Mouse (Mus musculus) right cerebral cortex, adult 18-20 months (tissue): Measurements from ENCODE around the gene Samd4.

Experiments used
- DNase-seq: peaks from one replicate; pipeline ENCODE4 v3.0.0; 2022; ENCODE audit warnings: mixed read lengths

The Samd4 gene

DNA sequence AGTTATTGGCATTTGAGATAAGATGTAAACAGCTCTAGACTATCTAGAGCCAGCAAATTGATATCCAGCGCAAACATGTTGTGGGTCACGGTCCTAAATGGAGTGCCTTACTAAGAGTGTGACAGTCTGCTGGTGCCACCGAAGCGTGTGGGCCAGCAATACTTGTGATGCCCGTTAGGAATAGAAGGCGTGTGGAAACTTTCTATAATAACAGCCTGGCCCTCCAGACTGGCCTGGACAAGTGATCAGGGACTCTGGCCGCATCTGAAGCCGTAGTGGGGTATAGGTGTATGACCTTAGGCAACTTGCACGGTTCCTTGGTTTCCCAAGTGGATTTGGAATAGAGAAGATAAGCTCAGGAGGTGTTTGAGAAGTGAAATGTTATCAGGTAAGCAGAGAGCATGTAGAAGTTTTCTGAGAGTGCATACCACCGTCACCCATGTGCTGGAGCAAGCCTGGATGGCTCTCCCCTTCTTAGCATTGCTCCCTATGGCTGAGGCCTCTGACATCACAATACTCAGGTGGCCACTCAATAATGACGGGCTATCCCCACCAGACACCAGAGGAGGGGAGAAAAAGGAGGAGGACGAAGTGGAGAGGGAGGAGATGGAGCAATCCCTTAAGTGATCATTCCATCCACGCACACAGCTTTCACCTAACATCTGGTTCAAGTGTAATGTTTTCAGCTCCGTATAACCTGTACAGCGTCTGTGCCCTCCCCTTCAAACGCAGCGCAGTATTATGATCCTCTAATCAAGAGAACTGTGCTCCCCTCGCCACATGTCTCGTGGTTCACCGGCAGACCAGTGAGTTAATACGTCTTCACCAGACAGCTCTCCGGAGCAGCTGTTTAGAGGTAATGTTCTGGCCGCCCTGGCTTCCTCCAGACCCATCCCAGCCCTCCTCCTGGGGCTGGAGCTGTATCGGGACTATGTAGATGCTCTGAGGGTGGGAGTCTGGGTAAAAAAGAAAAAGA lies 118.4 kb downstream of the Samd4 start:
- DNase-seq, result no peak

DNA sequence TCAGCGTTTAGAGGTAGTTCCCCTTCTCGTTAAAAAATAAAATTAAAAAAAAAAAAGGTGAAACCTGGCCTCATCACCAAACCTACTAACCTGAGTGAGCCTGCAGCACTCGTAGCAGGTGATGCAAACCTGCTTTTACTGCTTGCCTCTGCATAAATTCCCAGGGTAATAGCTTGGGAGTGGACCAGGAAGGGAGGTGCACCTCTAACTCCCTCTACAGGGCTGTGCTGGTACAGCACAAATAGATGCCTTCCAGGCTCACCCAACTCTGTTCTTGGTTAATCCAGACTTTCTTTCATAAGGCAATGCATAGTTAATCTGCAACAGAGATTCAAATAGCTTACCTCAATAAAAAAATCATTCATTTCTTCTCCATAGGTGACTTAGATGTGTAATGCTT lies 121.5 kb downstream of the Samd4 start:
- peak; percentile 30 for DNase-seq

DNA sequence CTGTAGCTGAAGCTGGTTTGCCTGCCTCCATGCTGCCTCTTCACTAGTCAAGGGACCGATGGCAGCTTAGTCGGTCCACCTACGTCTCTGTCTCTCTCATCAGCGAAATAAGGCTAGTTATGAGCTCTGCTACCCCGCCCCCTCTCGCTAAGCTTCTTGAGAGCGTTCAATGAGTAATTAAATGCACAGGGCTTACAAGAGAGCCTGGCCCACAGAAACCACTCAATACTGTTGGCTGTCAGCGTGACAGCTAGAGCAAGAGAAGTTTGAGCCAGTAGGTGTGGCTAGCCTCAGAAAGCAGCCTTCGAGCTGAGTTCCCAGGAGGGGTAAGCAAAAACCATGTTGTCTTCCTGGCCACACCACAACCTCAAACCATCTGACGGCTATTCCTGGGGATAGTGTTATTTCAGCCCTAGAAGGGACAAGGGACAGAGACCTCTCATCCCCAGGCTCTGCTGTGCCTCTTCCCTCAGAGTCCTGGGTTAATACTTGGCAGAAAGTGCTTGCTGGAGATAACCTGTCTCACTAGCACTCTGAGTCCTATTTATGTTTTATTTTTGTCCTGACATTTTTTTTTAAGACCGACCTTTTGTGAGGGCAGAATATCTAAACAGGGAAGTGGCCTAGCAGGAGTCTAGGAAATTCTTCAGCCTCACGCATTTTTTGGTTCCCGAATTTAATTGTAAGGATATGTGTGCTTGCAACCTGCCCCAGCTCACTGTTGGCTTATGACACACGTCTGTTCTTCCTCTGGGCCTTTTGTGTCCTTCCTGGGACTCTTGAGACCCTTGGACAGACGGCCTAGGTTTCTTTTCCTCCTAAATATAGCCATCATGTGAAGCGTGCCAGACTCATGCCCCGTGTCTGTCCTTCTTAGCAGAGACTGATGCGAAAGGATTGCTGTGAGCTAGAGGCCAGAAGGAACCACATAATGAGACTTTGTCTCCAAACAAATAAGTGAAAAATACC lies 128.8 kb downstream of the Samd4 start:
- DNase-seq, result peak; percentile 73

DNA sequence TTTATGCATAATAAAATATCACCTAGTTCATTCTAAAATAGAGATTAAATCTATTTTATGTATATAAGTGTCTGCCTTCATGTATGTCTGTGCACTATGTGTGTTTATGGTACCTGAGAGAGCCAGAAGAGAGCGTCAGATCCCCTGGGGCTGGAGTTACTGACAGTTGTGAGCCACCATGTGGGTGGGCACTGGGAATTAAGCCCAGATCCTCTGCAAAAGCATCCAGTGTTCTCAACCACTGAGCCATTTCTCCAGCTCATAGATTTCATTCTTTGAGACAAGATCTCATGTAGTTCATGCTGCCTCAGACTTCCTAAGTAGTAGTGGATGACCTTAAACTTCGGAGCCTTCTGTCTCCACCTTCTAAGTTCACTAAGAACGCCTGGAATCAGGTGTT lies 133.0 kb downstream of the Samd4 start:
- DNase-seq, result peak; percentile 35

DNA sequence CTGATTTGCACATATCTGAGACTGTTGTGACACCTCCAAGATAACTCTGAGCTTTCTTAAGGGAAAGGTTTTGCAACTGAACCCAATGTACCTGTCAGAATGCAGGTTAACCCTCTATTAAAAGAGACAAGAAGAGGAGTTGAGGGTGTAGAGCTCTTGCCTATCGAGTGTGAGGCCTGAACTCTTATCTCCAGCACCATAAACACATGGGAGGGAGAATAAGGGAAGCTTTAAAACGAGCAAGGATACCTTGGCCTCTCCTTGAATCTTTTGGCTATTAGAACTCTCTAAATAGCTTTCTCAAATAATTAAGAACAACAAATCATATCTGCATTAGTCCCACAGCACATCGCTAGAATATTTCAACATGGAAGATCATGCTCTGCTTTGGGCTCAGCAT lies 135.0 kb downstream of the Samd4 start:
- no peak for DNase-seq

DNA sequence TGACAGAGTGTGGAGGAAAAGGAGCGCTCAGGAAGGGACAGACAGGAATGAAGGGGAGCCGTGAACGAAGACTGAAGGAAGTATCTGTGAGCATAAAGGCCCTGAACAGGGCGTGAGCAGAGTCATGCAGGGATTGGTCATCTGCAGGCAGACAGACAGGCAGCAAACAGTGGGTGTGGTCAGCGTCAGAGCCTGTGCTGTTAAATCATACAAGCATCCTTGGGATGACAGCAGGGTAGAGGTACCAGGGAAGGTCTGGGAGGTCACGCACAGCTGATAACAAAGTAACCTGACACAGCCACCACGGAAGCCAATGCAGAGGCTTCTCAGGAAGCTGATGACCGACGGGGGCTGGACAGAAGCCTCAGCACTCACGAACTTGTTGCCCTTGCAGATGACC lies 138.2 kb downstream of the Samd4 start:
- no peak for DNase-seq

DNA sequence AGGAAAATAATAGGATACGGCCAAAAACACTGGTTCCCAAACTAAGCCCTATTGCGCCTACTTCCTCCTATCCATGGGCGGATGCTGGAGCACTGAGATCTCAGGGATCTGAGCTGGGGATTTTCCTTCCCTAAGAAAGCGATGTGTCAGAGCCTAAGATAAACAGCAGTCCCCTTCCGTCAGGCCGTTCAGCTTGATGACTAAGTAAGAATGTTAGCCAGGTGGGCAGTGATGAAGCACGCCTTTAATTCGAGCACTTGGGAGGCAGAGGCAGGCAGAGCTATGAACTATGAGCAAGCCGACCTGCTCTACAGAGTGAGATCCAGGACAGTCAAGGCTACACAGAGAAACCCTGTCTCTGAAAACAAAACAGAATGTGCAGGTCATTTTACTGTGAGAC lies 140.9 kb downstream of the Samd4 start:
- no peak for DNase-seq

DNA sequence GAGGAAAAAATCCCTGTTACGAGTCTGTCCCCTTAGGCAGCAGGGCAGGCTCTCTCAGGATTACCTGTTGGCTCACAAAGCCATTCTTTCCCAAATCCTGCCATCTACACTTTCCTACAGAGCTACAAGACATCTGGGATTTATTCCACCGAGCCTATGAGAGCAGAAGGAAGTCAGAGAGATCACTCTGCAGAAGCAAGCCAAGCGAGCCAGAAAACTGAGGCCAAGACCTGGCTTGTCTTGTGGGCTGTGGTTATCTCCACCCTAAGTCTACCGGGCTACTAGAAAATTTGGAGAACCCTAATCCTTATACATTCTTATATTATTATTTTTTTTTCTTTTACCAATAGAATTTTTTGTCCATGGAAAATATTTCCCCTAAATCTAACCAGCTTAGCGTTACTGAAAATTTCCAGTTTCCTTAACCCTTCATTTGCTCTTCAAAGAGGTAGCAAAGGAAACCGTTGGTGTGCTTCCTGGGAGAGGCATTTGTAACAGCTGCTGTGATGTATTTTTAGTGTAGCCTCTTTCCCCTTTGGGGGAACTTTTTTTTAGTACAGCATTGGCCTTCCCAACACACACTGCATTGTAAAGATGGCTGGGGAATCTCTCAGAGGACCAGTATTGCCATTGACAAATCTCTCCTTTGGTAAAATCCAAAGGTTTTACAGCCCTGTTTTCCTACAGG lies 144.9 kb downstream of the Samd4 start:
- DNase-seq, result no peak

DNA sequence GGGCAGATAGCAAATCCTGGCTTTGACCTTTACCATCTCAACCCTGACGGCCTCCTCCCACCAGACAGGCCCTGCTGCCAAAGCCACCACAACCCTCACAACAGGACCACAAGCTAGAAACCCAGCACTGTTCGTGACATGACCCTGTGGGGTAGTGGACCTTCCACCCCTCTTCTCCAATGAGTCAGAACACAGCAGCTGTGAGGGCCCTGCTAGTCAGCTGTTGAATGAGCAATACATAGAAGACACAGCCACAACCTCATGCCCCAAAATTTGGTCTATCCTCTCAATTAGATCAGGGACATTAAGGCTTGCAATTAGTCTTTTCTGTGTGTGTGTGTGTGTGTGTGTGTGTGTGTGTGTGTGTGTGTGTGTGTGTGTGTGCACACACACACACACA lies 148.9 kb downstream of the Samd4 start:
- DNase-seq, result no peak

DNA sequence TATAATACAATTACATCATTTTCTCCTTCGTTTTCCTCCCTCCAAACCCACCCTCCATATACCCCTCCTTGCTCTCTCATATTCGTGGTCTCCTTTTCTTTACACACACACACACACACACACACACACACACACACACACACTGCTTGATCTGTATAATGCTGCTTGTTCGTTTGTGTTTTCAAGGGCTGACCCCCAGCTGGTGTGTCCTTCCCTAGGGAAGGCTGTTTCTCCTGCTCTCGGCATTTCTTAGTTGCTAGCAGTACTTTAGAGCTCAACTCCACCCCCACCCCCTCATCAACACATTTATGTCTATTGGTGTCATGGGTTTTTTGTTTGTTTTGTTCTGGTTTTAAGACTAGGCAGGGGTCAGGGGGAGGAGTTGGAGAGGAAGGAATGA lies 149.5 kb downstream of the Samd4 start:
- DNase-seq, result no peak

DNA sequence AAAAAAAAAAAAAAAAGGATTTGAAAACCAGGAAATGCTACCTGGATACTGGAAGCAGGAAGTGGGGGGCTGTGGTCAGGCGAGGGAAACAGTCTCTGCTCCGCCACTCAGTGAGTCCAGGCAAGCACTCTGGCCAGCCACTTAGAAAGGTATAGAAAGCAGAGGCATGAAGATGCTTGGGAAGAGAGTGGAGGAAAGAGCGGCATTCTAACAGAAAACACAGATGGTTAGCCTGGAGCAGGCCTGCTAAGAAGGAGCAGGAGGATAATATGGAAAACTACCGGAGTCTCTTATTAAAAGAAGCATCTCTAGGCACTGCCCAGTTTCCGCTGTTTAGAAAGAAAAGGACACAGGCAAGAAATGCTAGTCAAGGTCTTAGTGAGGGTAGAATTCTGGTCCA lies 150.8 kb downstream of the Samd4 start:
- no peak for DNase-seq

DNA sequence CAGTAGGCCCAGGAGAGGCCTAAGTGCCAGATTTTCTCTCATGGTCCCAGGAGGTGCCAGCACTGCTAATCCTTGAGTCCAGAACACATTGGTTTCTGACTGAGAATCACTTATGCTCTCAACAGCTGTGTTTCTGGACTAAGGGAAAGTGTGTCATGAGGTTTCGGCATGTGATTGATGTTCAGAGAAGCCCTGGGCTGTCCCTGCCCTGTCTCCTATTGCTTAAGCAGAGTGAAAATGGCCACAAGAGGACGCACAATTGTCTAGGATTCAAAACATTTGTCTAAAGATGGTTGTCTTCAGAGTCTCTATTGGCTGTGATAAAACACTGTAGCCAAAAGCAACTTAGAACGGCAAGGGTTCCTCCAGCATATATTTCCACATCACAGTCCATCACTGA lies 159.0 kb downstream of the Samd4 start:
- DNase-seq, result no peak

DNA sequence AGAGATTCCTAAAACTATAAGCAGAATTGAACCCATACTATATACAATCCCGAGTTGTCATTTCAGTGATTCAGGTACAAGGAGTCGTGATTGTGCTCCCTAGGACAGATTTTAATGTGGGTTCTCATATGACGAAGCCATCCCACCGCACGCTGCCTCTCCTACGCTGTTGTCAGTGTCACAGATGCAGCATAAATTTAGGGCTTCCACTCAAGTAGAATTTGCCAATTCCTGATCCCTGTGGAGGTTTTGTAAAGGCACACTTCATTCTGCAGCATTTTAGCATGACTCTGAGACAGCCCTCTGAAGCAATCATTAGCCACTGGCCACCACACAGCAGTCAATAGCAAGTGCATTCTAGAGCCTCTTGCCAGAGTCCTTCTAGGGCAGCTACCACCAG lies 166.4 kb downstream of the Samd4 start:
- DNase-seq, result peak; percentile 17

DNA sequence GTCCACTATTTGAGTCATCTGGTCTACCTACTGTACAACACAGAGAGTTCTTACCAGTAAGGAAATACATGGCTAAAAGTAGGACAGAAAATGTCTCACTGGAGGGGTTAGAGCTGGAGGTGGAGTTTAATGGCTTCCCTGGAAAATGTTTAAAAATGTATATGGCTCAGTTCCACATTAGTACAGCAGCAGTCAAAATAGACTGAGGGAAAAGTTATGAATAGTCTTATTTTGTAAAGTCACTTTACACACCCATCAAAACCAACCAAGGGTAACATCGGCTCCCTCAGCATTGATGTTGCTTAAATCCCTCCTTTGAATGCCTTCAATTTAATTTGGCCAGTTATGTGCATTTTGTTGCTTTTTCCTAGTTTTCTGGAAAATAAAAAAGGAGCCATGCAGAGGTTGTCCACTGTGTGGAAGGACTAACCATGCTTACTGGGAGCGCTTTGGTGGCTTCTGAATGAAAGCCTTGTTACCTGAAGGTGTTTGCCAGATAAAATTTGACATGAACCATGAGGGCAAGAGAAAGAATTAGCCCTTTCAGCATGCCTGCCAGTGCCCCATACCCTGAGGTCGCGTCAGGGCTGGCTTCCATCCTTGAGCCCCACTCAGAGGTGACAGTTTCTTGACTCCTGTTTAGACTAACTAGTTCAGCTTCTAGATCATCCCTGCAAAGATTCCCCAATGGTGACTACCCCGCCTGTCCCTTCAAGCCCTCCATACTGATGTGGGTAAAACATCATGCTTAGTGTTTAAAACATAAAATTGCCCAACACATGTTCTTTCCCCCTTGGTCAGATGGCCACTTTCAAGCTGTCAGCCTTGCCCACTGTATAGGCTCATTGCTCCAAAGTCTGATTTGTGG lies 169.3 kb downstream of the Samd4 start:
- DNase-seq, result no peak

DNA sequence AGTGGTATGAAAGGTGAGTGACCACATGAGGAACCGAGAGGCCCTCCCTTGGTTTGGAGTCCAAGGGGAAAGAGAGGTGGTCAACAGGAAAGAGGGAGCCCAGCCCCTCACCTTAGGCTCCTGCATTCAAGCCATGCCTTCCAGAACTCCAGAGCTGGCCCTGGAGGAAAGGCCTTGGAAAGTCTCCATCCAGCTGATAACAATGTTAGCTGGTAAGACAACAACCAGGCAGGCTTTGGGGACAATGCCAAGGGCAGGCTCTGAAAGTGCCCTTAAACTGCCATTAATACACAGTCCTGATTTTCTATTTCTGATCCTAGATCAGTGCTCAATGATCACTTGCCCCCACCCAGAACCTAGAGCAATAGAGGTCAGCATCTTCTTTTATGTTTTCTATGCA lies 170.4 kb downstream of the Samd4 start:
- DNase-seq, result no peak

DNA sequence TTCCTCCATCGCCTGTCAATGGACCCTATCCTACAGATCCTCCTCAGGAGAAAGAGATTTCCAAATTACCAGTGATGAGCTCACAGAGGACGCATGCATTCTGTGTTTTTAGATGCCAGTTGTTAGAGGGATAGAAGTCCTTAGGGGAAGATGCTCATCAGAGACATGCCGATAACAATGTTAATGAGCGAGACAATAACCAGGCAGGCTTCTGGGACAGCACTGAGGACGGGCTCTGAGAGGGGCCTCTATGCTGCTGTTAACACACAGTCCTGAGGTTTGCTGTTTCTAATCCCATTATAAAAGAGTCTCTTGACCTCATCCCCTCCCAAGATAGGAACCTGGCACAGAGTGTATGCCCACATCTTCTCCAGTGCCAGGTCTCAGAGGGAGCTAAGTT lies 171.2 kb downstream of the Samd4 start:
- no peak for DNase-seq

DNA sequence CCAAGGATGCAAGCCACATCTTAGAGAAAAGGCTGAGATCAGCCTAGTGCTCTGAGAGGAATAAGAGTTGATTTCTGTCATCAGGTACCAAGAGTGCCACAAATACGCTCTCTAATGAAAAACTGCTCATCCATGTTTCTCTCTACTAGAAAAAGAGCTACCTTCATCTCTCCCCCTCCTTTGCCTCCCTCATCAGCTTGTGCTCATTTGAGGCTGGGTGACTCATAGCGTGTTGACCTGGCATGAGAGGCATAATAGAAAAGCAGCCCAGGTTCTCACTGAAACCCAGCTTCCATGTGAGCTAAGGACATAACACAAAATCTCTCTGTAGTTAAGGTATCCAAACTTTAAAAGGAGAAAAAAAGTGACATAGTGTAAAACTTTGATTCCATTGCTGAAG lies 176.3 kb downstream of the Samd4 start:
- no peak for DNase-seq

DNA sequence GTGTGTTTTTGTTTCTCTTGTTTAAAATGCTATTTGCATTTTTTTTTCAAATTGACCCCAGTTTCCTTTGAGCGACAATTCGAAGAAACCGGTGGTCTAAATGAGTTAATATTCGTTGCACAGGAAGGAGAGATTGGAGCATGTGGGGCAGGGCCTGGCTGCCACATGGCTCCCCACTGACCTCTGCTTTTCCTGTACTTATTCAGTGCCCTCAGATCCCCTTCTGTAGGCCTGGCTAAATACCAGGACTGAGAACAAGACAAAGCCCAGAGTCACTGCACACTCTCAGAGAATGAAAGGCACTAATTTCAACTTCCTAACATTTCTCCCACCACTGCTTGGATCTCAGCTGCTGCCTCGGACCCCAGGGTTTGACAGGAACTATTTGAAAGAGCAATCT lies 182.4 kb downstream of the Samd4 start:
- no peak for DNase-seq

DNA sequence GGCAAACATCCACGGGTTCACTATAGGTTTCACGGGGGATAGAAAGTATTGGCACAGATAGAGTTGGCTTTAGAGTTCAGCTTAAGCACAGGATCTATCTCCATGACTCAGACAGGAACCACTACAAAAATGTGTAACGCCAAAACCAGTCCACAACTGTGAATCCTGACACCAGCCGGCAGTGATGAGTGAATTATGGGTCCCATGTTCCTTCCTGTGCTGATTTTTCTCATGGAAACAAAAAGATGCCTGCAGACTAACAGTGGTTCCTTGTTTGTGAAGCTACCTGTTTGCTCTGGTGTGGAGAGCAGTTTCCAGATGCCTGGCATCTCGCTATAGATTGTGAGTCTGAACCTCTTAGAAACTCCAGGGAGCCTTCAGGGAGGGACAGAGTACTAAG lies 184.2 kb downstream of the Samd4 start:
- no peak for DNase-seq

DNA sequence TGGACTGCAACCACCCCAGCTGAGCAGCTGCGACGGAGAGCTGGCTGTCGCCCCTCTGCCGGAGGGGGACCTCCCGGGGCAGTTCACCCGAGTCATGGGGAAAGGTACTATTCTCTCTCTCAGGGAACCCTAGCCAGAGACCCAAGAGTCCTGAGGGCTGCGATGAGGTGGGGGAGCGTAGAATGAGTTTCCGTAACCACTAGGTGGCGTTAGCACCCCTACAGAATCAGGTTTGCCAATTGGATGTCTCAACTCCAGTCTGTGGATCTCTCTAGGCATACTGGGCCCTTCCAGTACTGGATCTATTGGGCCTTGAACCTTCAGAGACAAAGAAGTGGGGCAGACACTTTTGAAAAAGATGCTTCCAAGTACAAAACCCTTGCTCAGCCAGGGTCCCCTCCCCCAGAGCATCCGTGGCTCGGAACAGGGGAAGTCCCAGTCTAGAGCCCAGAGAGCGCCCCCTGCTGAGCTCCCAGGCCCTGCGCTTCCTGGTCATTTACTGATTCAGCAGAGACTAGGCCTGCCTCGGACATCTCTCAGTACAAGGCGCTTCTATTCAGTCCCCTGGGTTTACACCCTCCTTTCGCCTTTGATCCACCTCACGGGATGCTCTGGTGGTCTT lies 191.5 kb downstream of the Samd4 start:
- DNase-seq, result no peak

DNA sequence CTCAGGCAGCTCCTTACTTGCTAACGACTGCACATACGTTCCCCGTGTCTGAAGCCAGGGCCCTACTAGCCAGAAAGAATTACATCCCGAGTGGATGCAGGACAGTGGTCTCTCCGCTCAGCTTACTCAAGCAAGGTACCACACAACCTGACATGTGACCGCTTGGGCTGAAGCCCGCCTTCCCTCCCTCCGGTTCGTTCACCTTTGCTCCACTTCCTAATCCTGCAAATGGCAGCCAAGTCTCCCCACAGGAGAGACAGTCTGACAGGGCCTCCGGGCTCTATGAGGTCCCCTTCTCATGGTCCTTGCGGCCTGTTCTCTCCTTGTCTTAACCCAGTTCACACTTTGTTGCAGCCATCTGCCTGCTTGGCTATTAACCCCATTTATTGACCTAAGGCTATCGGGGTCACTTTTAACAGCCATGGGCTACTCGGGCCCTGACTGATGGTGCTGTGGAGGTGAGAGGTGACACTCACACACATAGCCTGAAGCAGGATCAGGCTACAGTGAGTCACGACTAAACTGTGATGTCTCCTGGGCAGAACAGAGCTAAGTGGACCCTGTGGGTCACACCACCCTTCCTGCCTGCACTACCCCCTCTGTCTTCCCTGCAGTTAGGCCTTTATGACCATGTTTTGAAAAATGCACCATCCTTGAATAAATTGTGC lies 192.5 kb downstream of the Samd4 start:
- DNase-seq, result no peak
